ENCODE assay signal across 26 mouse cellular contexts in genomic region chr13:109776995-109777394, GRCm38 (mm10).
A peak's percentile ranks its signal among the peaks of the same experiment; 100 is the strongest.
DNase-seq lines count a peak whose midpoint lies in the region; ATAC-seq and TF ChIP-seq lines count a peak whose summit lies in the region.
"Had no signal": no experiment of that assay in that cellular context is flagged by ENCODE, and none has a peak within 500 bp of the region (broad histone marks: within the 10 kb centered on the region; RNA-seq: fewer than 3 reads in every experiment).

No protein-coding gene starts in this region.

- H3K4me1 ChIP-seq in heart, embryonic 13.5 days, result peaks cover 22% of the 10 kb centered on the region
- peaks cover 12% of the 10 kb centered on the region for H3K4me1 ChIP-seq in midbrain, embryonic 11.5 days (ENCODE audit: control insufficient read depth, insufficient read depth, low read length)
- H3K4me1 ChIP-seq in midbrain, postnatal 0 days (ENCODE audit: insufficient read depth, low read length), result peaks cover 6% of the 10 kb centered on the region

- no peak for ATAC-seq in heart, embryonic 13.5 days (ENCODE audit: extremely low read depth, insufficient number of reproducible peaks, low FRiP score, low TSS enrichment)
- no peak for ATAC-seq in midbrain, embryonic 11.5 days (ENCODE audit: low FRiP score)
- no peak for ATAC-seq in midbrain, postnatal 0 days (ENCODE audit: low FRiP score)
- ATAC-seq: forebrain, embryonic 14.5 days; forebrain, postnatal 0 days; hindbrain, postnatal 0 days; intestine, embryonic 16.5 days had no signal

- H3K9me3 ChIP-seq in heart, embryonic 13.5 days, result no peaks in the 10 kb centered on the region
- no peaks in the 10 kb centered on the region for H3K9me3 ChIP-seq in midbrain, embryonic 11.5 days (ENCODE audit: control insufficient read depth, low read length)
- no peaks in the 10 kb centered on the region for H3K9me3 ChIP-seq in midbrain, postnatal 0 days (ENCODE audit: low read length)
- H3K9me3 ChIP-seq: embryonic facial prominence, embryonic 12.5 days; embryonic facial prominence, embryonic 15.5 days; G1E had no signal

- DNase-seq in heart, postnatal 4 days, result no peak
- peak; percentile 83 for DNase-seq in midbrain, embryonic 11.5 days (ENCODE audit: low spot score, missing footprints)
- no peak for DNase-seq in midbrain, postnatal 0 days (ENCODE audit: low spot score)
- peak; percentile 25 for DNase-seq in Muller cell, postnatal 12 days (ENCODE audit: inconsistent ontology term)
- no peak for DNase-seq in adrenal gland, postnatal 14 days
- no peak for DNase-seq in urinary bladder, postnatal 36 days (ENCODE audit: low spot score in 2 of 2)
- DNase-seq: adrenal gland, postnatal 10 days; B cell, adult 2 months; cerebellum, adult 11 months; cerebellum, adult 2 months; cerebellum, adult 9-11 months; cerebellum, postnatal 25 days; forebrain, postnatal 0 days; gastrocnemius, postnatal 36 days; heart, postnatal 10 days; kidney, adult 18-20 months had no signal

- H3K9ac ChIP-seq in heart, embryonic 13.5 days, result no peak overlapping the region
- H3K9ac ChIP-seq in midbrain, embryonic 11.5 days (ENCODE audit: low read length), result no peak overlapping the region
- H3K9ac ChIP-seq in midbrain, postnatal 0 days (replicated peaks; ENCODE audit: low read length, poor library complexity, severe bottlenecking), result no peak overlapping the region
- H3K9ac ChIP-seq: embryonic facial prominence, embryonic 12.5 days; embryonic facial prominence, embryonic 15.5 days; forebrain, postnatal 0 days; hindbrain, embryonic 14.5 days had no signal

- peaks cover 4% of the 10 kb centered on the region for H3K79me2 ChIP-seq in myocyte (ENCODE audit: control insufficient read depth, insufficient read depth)

- peak overlapping the region; percentile 26; the same call in 1 of the 2 replicates for H3K27ac ChIP-seq in heart, embryonic 13.5 days (replicated peaks)
- no peak overlapping the region for H3K27ac ChIP-seq in midbrain, embryonic 11.5 days (ENCODE audit: low read depth, low read length)
- no peak overlapping the region for H3K27ac ChIP-seq in midbrain, postnatal 0 days (ENCODE audit: low read depth, low read length)
- H3K27ac ChIP-seq: embryonic facial prominence, embryonic 12.5 days; embryonic facial prominence, embryonic 15.5 days; hindbrain, embryonic 14.5 days; hindbrain, postnatal 0 days had no signal

- no peak overlapping the region for H3K4me3 ChIP-seq in heart, embryonic 13.5 days
- H3K4me3 ChIP-seq in midbrain, embryonic 11.5 days (ENCODE audit: low read depth, low read length), result no peak overlapping the region
- no peak overlapping the region for H3K4me3 ChIP-seq in midbrain, postnatal 0 days (ENCODE audit: low read depth, low read length)
- H3K4me3 ChIP-seq in myocyte, result no peak overlapping the region
- H3K4me3 ChIP-seq: embryonic facial prominence, embryonic 12.5 days had no signal

- no peaks in the 10 kb centered on the region for H3K27me3 ChIP-seq in heart, embryonic 13.5 days (replicated peaks)
- H3K27me3 ChIP-seq in midbrain, embryonic 11.5 days (ENCODE audit: control insufficient read depth, insufficient read depth, low read length), result no peaks in the 10 kb centered on the region
- H3K27me3 ChIP-seq in midbrain, postnatal 0 days (ENCODE audit: insufficient read depth, low read length), result no peaks in the 10 kb centered on the region
- H3K27me3 ChIP-seq in myocyte (ENCODE audit: control insufficient read depth, insufficient read depth, insufficient read length), result no peaks in the 10 kb centered on the region
- H3K27me3 ChIP-seq: CH12.LX; embryonic facial prominence, embryonic 12.5 days; embryonic facial prominence, embryonic 15.5 days had no signal

- peak overlapping the region; percentile 69; the same call in 1 of the 2 replicates for H3K4me2 ChIP-seq in heart, embryonic 13.5 days
- no peak overlapping the region for H3K4me2 ChIP-seq in midbrain, embryonic 11.5 days
- no peak overlapping the region for H3K4me2 ChIP-seq in midbrain, postnatal 0 days (ENCODE audit: low read depth, low read length, poor library complexity, severe bottlenecking)
- peak overlapping the region; percentile 81 for H3K4me2 ChIP-seq in myocyte (ENCODE audit: low read depth)
- H3K4me2 ChIP-seq: hindbrain, embryonic 14.5 days had no signal

- WGBS in heart, embryonic 13.5 days, result 42% methylated on average over 3 of the region's 3 CpGs
- WGBS in midbrain, embryonic 11.5 days, result 7% methylated on average over 3 of the region's 3 CpGs
- 20% methylated on average over 3 of the region's 3 CpGs for WGBS in midbrain, postnatal 0 days

- no peak for TF ChIP-seq POLR2A in myocyte (IDR thresholded peaks at IDR 0.05; ENCODE audit: insufficient read length, low read depth)

- H3ac ChIP-seq in myocyte (ENCODE audit: control insufficient read depth, insufficient read length), result no peak overlapping the region

- no peak for TF ChIP-seq CTCF in midbrain, postnatal 0 days (IDR thresholded peaks at IDR 0.05)

- H3K36me3 ChIP-seq in heart, embryonic 13.5 days, result peaks cover 14% of the 10 kb centered on the region
- H3K36me3 ChIP-seq in midbrain, embryonic 11.5 days (ENCODE audit: control insufficient read depth, insufficient read depth, low read length), result no peaks in the 10 kb centered on the region
- no peaks in the 10 kb centered on the region for H3K36me3 ChIP-seq in midbrain, postnatal 0 days (ENCODE audit: insufficient read depth, low read length)
- peaks cover 5% of the 10 kb centered on the region for H3K36me3 ChIP-seq in myocyte (ENCODE audit: control insufficient read depth, insufficient read depth)
- H3K36me3 ChIP-seq: embryonic facial prominence, embryonic 12.5 days; embryonic facial prominence, embryonic 15.5 days had no signal

TF ChIP-seq in myocyte, 11 proteins besides CTCF, POLR2A, EP300 and RAD21:
- TF ChIP-seq TCF12 (IDR thresholded peaks at IDR 0.05; ENCODE audit: insufficient read depth, poor library complexity, severe bottlenecking) (no peak), MYOD1 (IDR thresholded peaks at IDR 0.05; ENCODE audit: control insufficient read depth in 1 of 3, insufficient read length in 2 of 3, low read depth in 2 of 3) (no peak), POLR2AphosphoS2 (IDR thresholded peaks at IDR 0.05; ENCODE audit: insufficient read length, low read depth) (no peak)

Comparison
In these comparisons a context has a peak if more than half of its experiments do, and no peak if none do; other contexts are left out.
1. DNase-seq: peak in midbrain, embryonic 11.5 days (single experiment) and Muller cell, postnatal 12 days (single experiment); none in heart, postnatal 4 days (single experiment), midbrain, postnatal 0 days (single experiment), adrenal gland, postnatal 14 days (single experiment) and urinary bladder, postnatal 36 days (0 of 2).
2. H3K4me2 ChIP-seq: peak in heart, embryonic 13.5 days (single experiment) and myocyte (single experiment); none in midbrain, embryonic 11.5 days (single experiment) and midbrain, postnatal 0 days (single experiment).